9 mouse cellular contexts compared by ENCODE assay signal in genomic region chr8:105820925-105821324, GRCm38 (mm10). TPM values are rescaled to one million over a fixed set of nuclear protein-coding genes. Genes with fewer than 3 reads are reported as not detected.
DNase-seq lines count a peak whose midpoint lies in the region; ATAC-seq and TF ChIP-seq lines count a peak whose summit lies in the region.
"Had no signal": no experiment of that assay in that cellular context is flagged by ENCODE, and none has a peak within 500 bp of the region (broad histone marks: within the 10 kb centered on the region; RNA-seq: fewer than 3 reads in every experiment).

No protein-coding gene starts in this region.

- intact Hi-C loops in heart, adult 2 months (cut with DNase I) = no loop called here
- intact Hi-C loops in left cerebral cortex, postnatal 25 days (cut with DNase I) = no loop called here

- TF ChIP-seq CTCF in lung, postnatal 0 days (IDR thresholded peaks at IDR 0.05) = no peak
- TF ChIP-seq CTCF in heart, adult 2 months (IDR thresholded peaks at IDR 0.05) = no peak
- no peak for TF ChIP-seq CTCF in liver, adult 2 months (IDR thresholded peaks at IDR 0.05; ENCODE audit: low read depth, low read length)

- DNase-seq in lung, postnatal 0 days (ENCODE audit: low spot score) = no peak
- DNase-seq in lung, postnatal 36 days = no peak
- peak in 1 of 2 experiments; percentile 65 for DNase-seq in heart, adult 2 months
- no peak for DNase-seq in liver, adult 2 months (ENCODE audit: extremely low read depth, low read depth, low spot score)
- DNase-seq in midbrain, embryonic 11.5 days (ENCODE audit: low spot score, missing footprints) = no peak
- DNase-seq in left cerebral cortex, adult 9 months (ENCODE audit: low spot score in 2 of 2) = no peak
- no peak for DNase-seq in left cerebral cortex, postnatal 25 days (ENCODE audit: low spot score in 2 of 2)
- DNase-seq: kidney, adult 2 months had no signal

- no peak overlapping the region for H3K9ac ChIP-seq in lung, postnatal 0 days (replicated peaks; ENCODE audit: low read depth)
- H3K9ac ChIP-seq in heart, adult 2 months (ENCODE audit: low read depth, low read length) = no peak overlapping the region
- H3K9ac ChIP-seq in liver, adult 2 months (ENCODE audit: low read depth, low read length) = no peak overlapping the region
- H3K9ac ChIP-seq in stomach, embryonic 15.5 days = no peak overlapping the region
- H3K9ac ChIP-seq in midbrain, embryonic 11.5 days (ENCODE audit: low read length) = no peak overlapping the region

- no peak for TF ChIP-seq EP300 in lung, postnatal 0 days (IDR thresholded peaks at IDR 0.05)
- TF ChIP-seq EP300 in heart, adult 2 months (IDR thresholded peaks at IDR 0.05; ENCODE audit: insufficient read depth, low read depth, low read length) = 0 out of 2 replicates have a peak, but pooled peaks have one; percentile 46

- no peak for TF ChIP-seq POLR2A in heart, adult 2 months (IDR thresholded peaks at IDR 0.05; ENCODE audit: insufficient read depth, low read depth, low read length)
- no peak for TF ChIP-seq POLR2A in liver, adult 2 months (IDR thresholded peaks at IDR 0.05; ENCODE audit: extremely low read depth, insufficient read depth, low read length)

- no peak overlapping the region for H3K27ac ChIP-seq in lung, postnatal 0 days (ENCODE audit: low read length)
- H3K27ac ChIP-seq in heart, adult 2 months = peak overlapping the region; percentile 69
- H3K27ac ChIP-seq in liver, adult 2 months (replicated peaks; ENCODE audit: insufficient read depth, low read depth, low read length) = peak overlapping the region; percentile 21
- no peak overlapping the region; the same call in 1 of the 2 replicates for H3K27ac ChIP-seq in stomach, embryonic 15.5 days
- H3K27ac ChIP-seq in midbrain, embryonic 11.5 days (ENCODE audit: low read depth, low read length) = no peak overlapping the region

- no peaks in the 10 kb centered on the region for H3K9me3 ChIP-seq in lung, postnatal 0 days (ENCODE audit: low read length)
- H3K9me3 ChIP-seq in stomach, embryonic 15.5 days = no peaks in the 10 kb centered on the region
- H3K9me3 ChIP-seq in midbrain, embryonic 11.5 days (ENCODE audit: control insufficient read depth, low read length) = no peaks in the 10 kb centered on the region

- ATAC-seq in lung, postnatal 0 days = peak; percentile 74
- ATAC-seq in stomach, embryonic 15.5 days (ENCODE audit: insufficient read depth, low FRiP score, low read depth) = peak; percentile 97
- ATAC-seq in midbrain, embryonic 11.5 days (ENCODE audit: low FRiP score) = no peak

- H3K4me1 ChIP-seq in lung, postnatal 0 days (ENCODE audit: insufficient read depth, low read depth, low read length) = peaks cover 3% of the 10 kb centered on the region
- peaks cover 9% of the 10 kb centered on the region for H3K4me1 ChIP-seq in heart, adult 2 months (ENCODE audit: control insufficient read depth, insufficient read depth, low read length)
- peaks cover 38% of the 10 kb centered on the region for H3K4me1 ChIP-seq in liver, adult 2 months (ENCODE audit: control insufficient read depth, insufficient read depth, low read length)
- 0 out of 2 replicates have a peak, but pooled peaks cover 2% of the 10 kb centered on the region for H3K4me1 ChIP-seq in stomach, embryonic 15.5 days
- H3K4me1 ChIP-seq in midbrain, embryonic 11.5 days (ENCODE audit: control insufficient read depth, insufficient read depth, low read length) = peaks cover 3% of the 10 kb centered on the region

- H3K79me2 ChIP-seq in heart, adult 2 months (replicated peaks; ENCODE audit: control insufficient read depth, insufficient read depth, low read length) = peaks cover 6% of the 10 kb centered on the region
- peaks cover 63% of the 10 kb centered on the region for H3K79me2 ChIP-seq in liver, adult 2 months (ENCODE audit: control insufficient read depth, insufficient read depth, low read length)

- no peak overlapping the region for H3K4me3 ChIP-seq in lung, postnatal 0 days (ENCODE audit: low read depth, low read length)
- H3K4me3 ChIP-seq in heart, adult 2 months = no peak overlapping the region
- no peak overlapping the region for H3K4me3 ChIP-seq in liver, adult 2 months (ENCODE audit: insufficient read depth, low read depth, low read length)
- H3K4me3 ChIP-seq in stomach, embryonic 15.5 days (replicated peaks) = no peak overlapping the region
- H3K4me3 ChIP-seq in midbrain, embryonic 11.5 days (ENCODE audit: low read depth, low read length) = no peak overlapping the region

- WGBS in lung, postnatal 0 days = 79% methylated on average over 1 of the region's 1 CpGs
- WGBS in heart, adult 2 months = 69% methylated on average over 1 of the region's 1 CpGs
- WGBS in liver, adult 2 months = 75% methylated on average over 1 of the region's 1 CpGs
- 90% methylated on average over 1 of the region's 1 CpGs for WGBS in stomach, embryonic 15.5 days
- WGBS in midbrain, embryonic 11.5 days = 95% methylated on average over 1 of the region's 1 CpGs

- H3K4me2 ChIP-seq in lung, postnatal 0 days (replicated peaks; ENCODE audit: low read depth, low read length) = no peak overlapping the region
- no peak overlapping the region for H3K4me2 ChIP-seq in stomach, embryonic 15.5 days
- H3K4me2 ChIP-seq in midbrain, embryonic 11.5 days = no peak overlapping the region

- H3K27me3 ChIP-seq in lung, postnatal 0 days (replicated peaks; ENCODE audit: insufficient read depth, low read length) = no peaks in the 10 kb centered on the region
- no peaks in the 10 kb centered on the region for H3K27me3 ChIP-seq in heart, adult 2 months (ENCODE audit: control insufficient read depth, insufficient read depth, low read length)
- no peaks in the 10 kb centered on the region for H3K27me3 ChIP-seq in liver, adult 2 months (ENCODE audit: control insufficient read depth, insufficient read depth, low read length)
- H3K27me3 ChIP-seq in stomach, embryonic 15.5 days (replicated peaks) = no peaks in the 10 kb centered on the region
- H3K27me3 ChIP-seq in midbrain, embryonic 11.5 days (ENCODE audit: control insufficient read depth, insufficient read depth, low read length) = no peaks in the 10 kb centered on the region

- peaks cover 10% of the 10 kb centered on the region for H3K36me3 ChIP-seq in lung, postnatal 0 days (ENCODE audit: insufficient read depth, low read length)
- peaks cover 8% of the 10 kb centered on the region; the same call in 1 of the 2 replicates for H3K36me3 ChIP-seq in heart, adult 2 months (ENCODE audit: control insufficient read depth, insufficient read depth, low read length)
- H3K36me3 ChIP-seq in liver, adult 2 months (ENCODE audit: control insufficient read depth, insufficient read depth, low read length) = peaks cover 30% of the 10 kb centered on the region
- peaks cover 33% of the 10 kb centered on the region for H3K36me3 ChIP-seq in stomach, embryonic 15.5 days
- peaks cover 20% of the 10 kb centered on the region for H3K36me3 ChIP-seq in midbrain, embryonic 11.5 days (ENCODE audit: control insufficient read depth, insufficient read depth, low read length)

RNA-seq across cellular contexts. Expression of gene Ranbp10, which starts 6.2 kb away (rescaled TPM):
- polyA plus RNA-seq in lung, postnatal 0 days (2015; fragmentation: Nextera tagmentation; extraction: Ambion mirVana) = 10.5 and 10.9 TPM in 2 replicates
- 10 to 100 TPM; 18.0 to 18.5 TPM for total RNA-seq in heart, adult 2 months (2021)
- polyA plus RNA-seq in heart, adult 2 months (2012; rRNA removed) = 20.0 and 22.3 TPM in 2 replicates
- 19.7 and 26.9 TPM in 2 replicates for total RNA-seq in liver, adult 2 months (2014; rRNA removed)
- 37.1 and 38.0 TPM in 2 replicates for polyA plus RNA-seq in liver, adult 2 months (2012; rRNA removed)
- 13.1 and 13.4 TPM in 2 replicates for polyA plus RNA-seq in stomach, embryonic 15.5 days (2015; fragmentation: Nextera tagmentation; extraction: Ambion mirVana)
- polyA plus RNA-seq in midbrain, embryonic 11.5 days (2014; fragmentation: Nextera tagmentation; extraction: Ambion mirVana) = 10.9 and 11.2 TPM in 2 replicates
- total RNA-seq in left cerebral cortex, postnatal 25 days (2021) = 10 to 100 TPM; 24.4 to 25.8 TPM

RNA-seq across cellular contexts. Expression of gene Tsnaxip1, which starts 6.6 kb away (rescaled TPM):
- 2.9 and 3.7 TPM in 2 replicates for polyA plus RNA-seq in lung, postnatal 0 days (2015; fragmentation: Nextera tagmentation; extraction: Ambion mirVana)
- total RNA-seq in heart, adult 2 months (2021) = not detected
- 0.20 TPM in 1 of 2 replicates, not detected in the other for polyA plus RNA-seq in heart, adult 2 months (2012; rRNA removed)
- not detected in 2 replicates for total RNA-seq in liver, adult 2 months (2014; rRNA removed)
- not detected in 2 replicates for polyA plus RNA-seq in liver, adult 2 months (2012; rRNA removed)
- not detected in 2 replicates for polyA plus RNA-seq in stomach, embryonic 15.5 days (2015; fragmentation: Nextera tagmentation; extraction: Ambion mirVana)
- 0.15 and 0.18 TPM in 2 replicates for polyA plus RNA-seq in midbrain, embryonic 11.5 days (2014; fragmentation: Nextera tagmentation; extraction: Ambion mirVana)
- total RNA-seq in left cerebral cortex, postnatal 25 days (2021) = not detected
- polyA plus RNA-seq: kidney, adult 2 months had no signal

RNA-seq across cellular contexts. Expression of gene Cenpt, which starts 32.2 kb away (rescaled TPM):
- 14.3 and 15.9 TPM in 2 replicates for polyA plus RNA-seq in lung, postnatal 0 days (2015; fragmentation: Nextera tagmentation; extraction: Ambion mirVana)
- 1 to 10 TPM; 2.3 to 2.7 TPM for total RNA-seq in heart, adult 2 months (2021)
- polyA plus RNA-seq in heart, adult 2 months (2012; rRNA removed) = 6.0 and 6.4 TPM in 2 replicates
- total RNA-seq in liver, adult 2 months (2014; rRNA removed) = 0.92 and 1.4 TPM in 2 replicates
- polyA plus RNA-seq in liver, adult 2 months (2012; rRNA removed) = 1.9 and 2.1 TPM in 2 replicates
- polyA plus RNA-seq in stomach, embryonic 15.5 days (2015; fragmentation: Nextera tagmentation; extraction: Ambion mirVana) = 38.0 and 41.2 TPM in 2 replicates
- 58.1 and 60.4 TPM in 2 replicates for polyA plus RNA-seq in midbrain, embryonic 11.5 days (2014; fragmentation: Nextera tagmentation; extraction: Ambion mirVana)
- total RNA-seq in left cerebral cortex, postnatal 25 days (2021) = 10 to 100 TPM; 14.0 to 16.6 TPM

RNA-seq across cellular contexts. Expression of gene Thap11, which starts 34.0 kb away (rescaled TPM):
- polyA plus RNA-seq in lung, postnatal 0 days (2015; fragmentation: Nextera tagmentation; extraction: Ambion mirVana) = 46.3 and 50.1 TPM in 2 replicates
- 10 to 100 TPM; 26.8 to 30.1 TPM for total RNA-seq in heart, adult 2 months (2021)
- polyA plus RNA-seq in heart, adult 2 months (2012; rRNA removed) = 33.0 and 42.2 TPM in 2 replicates
- 11.3 and 15.6 TPM in 2 replicates for total RNA-seq in liver, adult 2 months (2014; rRNA removed)
- 26.9 and 28.5 TPM in 2 replicates for polyA plus RNA-seq in liver, adult 2 months (2012; rRNA removed)
- polyA plus RNA-seq in stomach, embryonic 15.5 days (2015; fragmentation: Nextera tagmentation; extraction: Ambion mirVana) = 61.6 and 63.3 TPM in 2 replicates
- 66.5 and 70.5 TPM in 2 replicates for polyA plus RNA-seq in midbrain, embryonic 11.5 days (2014; fragmentation: Nextera tagmentation; extraction: Ambion mirVana)
- total RNA-seq in left cerebral cortex, postnatal 25 days (2021) = 10 to 100 TPM; 40.0 to 40.4 TPM

RNA-seq across cellular contexts. Expression of gene Nutf2, which starts 39.5 kb away (rescaled TPM):
- 82.3 and 97.4 TPM in 2 replicates for polyA plus RNA-seq in lung, postnatal 0 days (2015; fragmentation: Nextera tagmentation; extraction: Ambion mirVana)
- total RNA-seq in heart, adult 2 months (2021) = 10 to 100 TPM; 35.5 to 39.8 TPM
- 56.1 and 67.7 TPM in 2 replicates for polyA plus RNA-seq in heart, adult 2 months (2012; rRNA removed)
- 21.6 and 28.1 TPM in 2 replicates for total RNA-seq in liver, adult 2 months (2014; rRNA removed)
- 23.9 and 29.3 TPM in 2 replicates for polyA plus RNA-seq in liver, adult 2 months (2012; rRNA removed)
- polyA plus RNA-seq in stomach, embryonic 15.5 days (2015; fragmentation: Nextera tagmentation; extraction: Ambion mirVana) = 151 and 214 TPM in 2 replicates
- polyA plus RNA-seq in midbrain, embryonic 11.5 days (2014; fragmentation: Nextera tagmentation; extraction: Ambion mirVana) = 300 and 367 TPM in 2 replicates
- total RNA-seq in left cerebral cortex, postnatal 25 days (2021) = 10 to 100 TPM; 21.8 to 32.1 TPM

Comparison
In these comparisons a context has a peak if more than half of its experiments do, and no peak if none do; other contexts are left out.
1. H3K27ac ChIP-seq: peak in heart, adult 2 months (single experiment) and liver, adult 2 months (single experiment); none in lung, postnatal 0 days (single experiment), stomach, embryonic 15.5 days (single experiment) and midbrain, embryonic 11.5 days (single experiment).